Mouse (Mus musculus): ENCODE measurements around the gene Gprc5a. TPM values are rescaled to one million over a fixed set of nuclear protein-coding genes. Genes with fewer than 3 reads are reported as not detected.

Gprc5a gene
- polyA plus RNA-seq, 1 experiment from 2014 or later = 4.8 TPM

DNA sequence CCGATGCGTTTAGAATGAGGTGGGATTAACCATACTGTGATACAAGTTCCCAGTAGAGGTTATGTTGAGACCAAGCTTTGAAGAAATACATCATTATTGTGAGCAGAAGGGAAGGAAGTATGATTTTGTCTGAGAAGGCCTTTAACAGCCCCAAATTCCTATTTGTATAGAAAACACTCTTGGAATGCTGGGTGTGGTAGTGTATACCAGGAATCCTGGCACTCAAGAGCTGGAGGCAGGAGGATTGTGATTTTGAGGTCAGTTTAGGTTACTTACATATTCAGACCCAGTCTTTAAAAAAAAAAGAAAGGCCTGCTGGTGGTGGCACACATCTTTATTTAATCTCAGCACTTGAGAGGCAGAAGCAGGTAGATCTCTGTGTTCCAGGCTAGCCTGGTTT is 4.9 kb downstream of the Gprc5a start:
- no peak overlapping the region for H3K4me3 ChIP-seq
- no peak overlapping the region for H3K9ac ChIP-seq
- 79% methylated on average over 2 of the region's 2 CpGs for WGBS

DNA sequence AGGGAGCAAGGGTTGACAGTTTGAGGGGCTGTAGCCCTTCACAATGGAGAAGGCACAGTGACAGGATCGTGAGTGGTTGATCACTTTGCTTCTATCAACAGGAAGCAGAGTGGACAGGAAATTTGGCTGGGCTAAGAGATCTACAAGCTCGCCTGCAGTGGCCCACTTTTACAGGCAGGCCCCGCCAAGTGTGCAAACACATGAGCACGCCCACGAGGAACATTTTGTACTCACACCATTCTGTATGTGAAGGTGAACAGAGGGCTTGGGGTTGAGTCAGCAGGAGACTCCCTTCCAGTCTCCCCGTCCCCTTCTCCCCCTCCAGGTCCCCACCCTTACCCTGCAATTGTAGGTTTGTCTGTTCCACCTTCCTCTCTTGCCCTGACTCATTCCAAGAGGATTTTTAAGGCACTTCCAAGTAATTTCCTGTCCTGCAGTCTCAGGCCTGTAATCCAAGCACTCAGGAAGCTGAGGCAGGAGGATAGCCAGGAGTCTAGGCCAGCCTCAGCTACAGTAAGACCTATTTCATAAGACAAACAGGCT is 9.0 kb downstream of the Gprc5a start:
- Histone ChIP-seq H3K4me3 (no peak overlapping the region), H3K9me3 (replicated peaks) (no peaks in the 10 kb centered on the region), H3K4me2 (no peak overlapping the region), H3K27me3 (replicated peaks) (peaks cover 10% of the 10 kb centered on the region), H3K9ac (no peak overlapping the region), H3K4me1 (replicated peaks) (no peaks in the 10 kb centered on the region), H3K27ac (ENCODE audit: poor library complexity, severe bottlenecking) (no peak overlapping the region), H3K36me3 (peaks cover 7% of the 10 kb centered on the region; the same call in 1 of the 2 replicates)
- ATAC-seq (ENCODE audit: insufficient number of reproducible peaks, low FRiP score) = 0 out of 2 replicates have a peak, but pooled peaks have one; percentile 18
- 38% methylated on average over 6 of the region's 6 CpGs for WGBS

More for the DNA sequence above, 4.9 kb downstream of the Gprc5a start:
- Histone ChIP-seq H3K4me2 (no peak overlapping the region), H3K36me3 (no peaks in the 10 kb centered on the region), H3K4me1 (replicated peaks) (peaks cover 20% of the 10 kb centered on the region), H3K9me3 (replicated peaks) (no peaks in the 10 kb centered on the region), H3K27me3 (replicated peaks) (0 out of 2 replicates have a peak, but pooled peaks cover 13% of the 10 kb centered on the region), H3K27ac (ENCODE audit: poor library complexity, severe bottlenecking) (no peak overlapping the region)
- no peak for ATAC-seq (ENCODE audit: insufficient number of reproducible peaks, low FRiP score)

DNA sequence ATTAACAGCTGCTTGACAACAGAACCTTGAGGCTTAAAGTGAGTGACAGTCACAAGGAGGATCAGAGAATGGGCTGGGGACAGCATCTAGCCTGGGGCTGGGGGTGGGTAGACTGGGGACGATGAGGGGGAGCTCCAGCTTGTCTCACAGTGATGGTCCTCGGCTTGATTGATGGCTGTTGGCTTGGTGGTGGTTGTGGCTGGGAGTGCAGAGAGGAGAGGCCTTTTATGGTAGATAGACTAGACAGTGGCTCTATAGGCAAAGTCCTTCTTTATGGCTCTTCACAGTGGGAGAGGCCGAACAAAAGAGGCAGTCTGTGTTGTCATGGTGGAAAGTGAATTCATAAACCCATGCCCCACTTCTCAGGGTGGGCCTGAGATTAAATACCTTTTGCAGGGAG is 10.8 kb downstream of the Gprc5a start:
- Histone ChIP-seq H3K4me3 (no peak overlapping the region), H3K27me3 (replicated peaks) (peaks cover 7% of the 10 kb centered on the region), H3K9ac (no peak overlapping the region), H3K27ac (ENCODE audit: poor library complexity, severe bottlenecking) (no peak overlapping the region), H3K4me2 (no peak overlapping the region), H3K9me3 (replicated peaks) (no peaks in the 10 kb centered on the region), H3K36me3 (peaks cover 7% of the 10 kb centered on the region; the same call in 1 of the 2 replicates), H3K4me1 (replicated peaks) (no peaks in the 10 kb centered on the region)
- ATAC-seq (ENCODE audit: insufficient number of reproducible peaks, low FRiP score) = no peak
- 70% methylated on average over 3 of the region's 3 CpGs for WGBS

GRCm38 (mm10) chr6:135078420-135078819 is 13.0 kb downstream of the Gprc5a start:
- H3K4me1 ChIP-seq (replicated peaks) = no peaks in the 10 kb centered on the region
- H3K9me3 ChIP-seq (replicated peaks) = no peaks in the 10 kb centered on the region
- ATAC-seq (ENCODE audit: insufficient number of reproducible peaks, low FRiP score) = no peak
- H3K36me3 ChIP-seq = peaks cover 7% of the 10 kb centered on the region; the same call in 1 of the 2 replicates
- peaks cover 7% of the 10 kb centered on the region for H3K27me3 ChIP-seq (replicated peaks)
- no peak overlapping the region for H3K9ac ChIP-seq
- H3K4me3 ChIP-seq = no peak overlapping the region
- no peak overlapping the region for H3K27ac ChIP-seq (ENCODE audit: poor library complexity, severe bottlenecking)
- H3K4me2 ChIP-seq = no peak overlapping the region
- WGBS = 40% methylated on average over 12 of the region's 12 CpGs

GRCm38 (mm10) chr6:135083991-135084502 is 18.6 kb downstream of the Gprc5a start:
- peaks cover 2% of the 10 kb centered on the region; the same call in 1 of the 2 replicates for H3K36me3 ChIP-seq
- WGBS = 58% methylated on average over 10 of the region's 10 CpGs
- H3K27ac ChIP-seq (ENCODE audit: poor library complexity, severe bottlenecking) = no peak overlapping the region
- no peak overlapping the region for H3K9ac ChIP-seq
- no peak overlapping the region for H3K4me2 ChIP-seq
- no peaks in the 10 kb centered on the region for H3K4me1 ChIP-seq (replicated peaks)
- H3K27me3 ChIP-seq (replicated peaks) = peaks cover 5% of the 10 kb centered on the region
- H3K9me3 ChIP-seq (replicated peaks) = no peaks in the 10 kb centered on the region
- no peak overlapping the region for H3K4me3 ChIP-seq
- ATAC-seq (ENCODE audit: insufficient number of reproducible peaks, low FRiP score) = no peak

DNA sequence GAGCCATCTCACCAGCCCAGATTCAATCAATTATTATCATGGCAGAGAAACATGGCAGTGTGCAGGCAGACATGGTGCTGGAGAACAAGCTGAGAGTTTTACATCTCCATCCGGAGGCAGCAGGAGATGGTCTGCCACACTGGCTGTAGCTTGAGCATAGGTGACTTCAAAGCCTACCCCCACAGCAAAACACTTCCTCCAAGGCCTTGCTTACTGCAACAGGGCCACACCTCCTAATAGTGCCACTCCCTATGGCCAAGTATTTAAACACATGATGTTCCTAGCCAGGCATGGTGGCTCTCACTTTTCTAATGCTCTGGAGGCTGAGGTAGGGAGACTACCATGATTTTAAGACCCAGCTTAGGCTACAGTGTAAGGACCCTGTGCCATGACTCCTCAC is 20.3 kb downstream of the Gprc5a start:
- ATAC-seq (ENCODE audit: insufficient number of reproducible peaks, low FRiP score) = no peak
- Histone ChIP-seq H3K9me3 (replicated peaks) (no peaks in the 10 kb centered on the region), H3K4me2 (no peak overlapping the region), H3K9ac (no peak overlapping the region), H3K4me1 (replicated peaks) (no peaks in the 10 kb centered on the region), H3K27me3 (replicated peaks) (peaks cover 3% of the 10 kb centered on the region; the same call in 1 of the 2 replicates), H3K36me3 (no peaks in the 10 kb centered on the region), H3K4me3 (no peak overlapping the region), H3K27ac (ENCODE audit: poor library complexity, severe bottlenecking) (no peak overlapping the region)
- WGBS = 96% methylated on average over 1 of the region's 1 CpGs

- Histone ChIP-seq H3K4me1 (replicated peaks) (no peaks in the 10 kb centered on the region), H3K36me3 (no peaks in the 10 kb centered on the region), H3K27ac (ENCODE audit: poor library complexity, severe bottlenecking) (no peak overlapping the region), H3K27me3 (replicated peaks) (peaks cover 3% of the 10 kb centered on the region; the same call in 1 of the 2 replicates), H3K9me3 (replicated peaks) (no peaks in the 10 kb centered on the region), H3K4me3 (no peak overlapping the region; the same call in 1 of the 2 replicates), H3K9ac (no peak overlapping the region), H3K4me2 (peak overlapping the region; percentile 53)
- 28% methylated on average over 19 of the region's 19 CpGs for WGBS
- ATAC-seq (ENCODE audit: insufficient number of reproducible peaks, low FRiP score) = peak; percentile 65
These were observed 22.4 kb downstream of the Gprc5a start for GRCm38 (mm10) chr6:135087721-135088451.

- H3K9ac ChIP-seq = no peak overlapping the region
- no peak for ATAC-seq (ENCODE audit: insufficient number of reproducible peaks, low FRiP score)
- H3K9me3 ChIP-seq (replicated peaks) = no peaks in the 10 kb centered on the region
- H3K27ac ChIP-seq (ENCODE audit: poor library complexity, severe bottlenecking) = no peak overlapping the region
- no peaks in the 10 kb centered on the region for H3K36me3 ChIP-seq
- H3K4me1 ChIP-seq (replicated peaks) = no peaks in the 10 kb centered on the region
- WGBS = 14% methylated on average over 8 of the region's 8 CpGs
- H3K4me3 ChIP-seq = no peak overlapping the region
- H3K27me3 ChIP-seq (replicated peaks) = no peaks in the 10 kb centered on the region; the same call in 1 of the 2 replicates
- 0 out of 2 replicates have a peak overlapping the region, but pooled peaks have one; percentile 34 for H3K4me2 ChIP-seq
These were observed 24.3 kb downstream of the Gprc5a start for GRCm38 (mm10) chr6:135089786-135090185.

DNA sequence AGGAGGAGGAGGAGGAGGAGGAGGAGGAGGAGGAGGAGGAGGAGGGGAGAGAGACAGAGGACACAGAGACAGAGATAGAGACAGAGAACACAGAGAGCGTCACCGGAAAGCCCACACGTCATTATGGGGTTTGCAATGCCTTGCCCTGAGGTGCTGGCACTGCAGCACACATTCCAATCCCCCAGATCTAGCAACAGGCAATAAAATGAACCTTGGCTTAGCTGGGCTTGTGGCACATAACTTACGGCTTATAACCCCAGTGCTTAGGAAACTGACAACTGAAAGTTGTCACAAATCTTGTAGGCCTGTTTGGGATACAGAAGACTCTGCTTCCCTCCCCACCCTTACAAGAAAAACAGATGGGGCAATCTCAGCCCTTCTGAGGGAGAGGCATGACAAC is 25.2 kb downstream of the Gprc5a start:
- Histone ChIP-seq H3K4me3 (no peak overlapping the region), H3K36me3 (no peaks in the 10 kb centered on the region), H3K4me2 (no peak overlapping the region), H3K9ac (no peak overlapping the region), H3K4me1 (replicated peaks) (no peaks in the 10 kb centered on the region), H3K27me3 (replicated peaks) (no peaks in the 10 kb centered on the region; the same call in 1 of the 2 replicates), H3K27ac (ENCODE audit: poor library complexity, severe bottlenecking) (no peak overlapping the region), H3K9me3 (replicated peaks) (no peaks in the 10 kb centered on the region)
- WGBS = 70% methylated on average over 4 of the region's 4 CpGs
- ATAC-seq (ENCODE audit: insufficient number of reproducible peaks, low FRiP score) = no peak

- no peaks in the 10 kb centered on the region; the same call in 1 of the 2 replicates for H3K27me3 ChIP-seq (replicated peaks)
- H3K4me2 ChIP-seq = no peak overlapping the region
- H3K27ac ChIP-seq (ENCODE audit: poor library complexity, severe bottlenecking) = no peak overlapping the region
- WGBS = 77% methylated on average over 12 of the region's 12 CpGs
- H3K36me3 ChIP-seq = no peaks in the 10 kb centered on the region
- no peak overlapping the region for H3K9ac ChIP-seq
- H3K4me3 ChIP-seq = no peak overlapping the region
- no peaks in the 10 kb centered on the region for H3K9me3 ChIP-seq (replicated peaks)
- no peak for ATAC-seq (ENCODE audit: insufficient number of reproducible peaks, low FRiP score)
- no peaks in the 10 kb centered on the region for H3K4me1 ChIP-seq (replicated peaks)
These were observed 27.5 kb downstream of the Gprc5a start for GRCm38 (mm10) chr6:135092798-135093470.

Measured in heart, embryonic 12.5 days (tissue).